Mouse (Mus musculus) neural tube, embryonic 14.5 days (tissue): Measurements from ENCODE around the gene Mtg2. TPM values are rescaled to one million over a fixed set of nuclear protein-coding genes. Genes with fewer than 3 reads are reported as not detected.
A peak's percentile ranks its signal among the peaks of the same experiment; 100 is the strongest.

Source experiments
- ATAC-seq: fragments of 200-750 bp; cut with Nextera tagmentation; 2 replicates; pipeline ENCODE4 v1.8.0; 2017; ENCODE audit warnings: low read depth, mild to moderate bottlenecking, moderate TSS enrichment, moderate library complexity
- H3K27ac ChIP-seq: fragments of 300-500 bp; sonication (generic); 2 replicates; pipeline ENCODE4 v1.5.1; 2014; ENCODE audit warnings: low read depth, mild to moderate bottlenecking, control low read depth, low read length, moderate library complexity, mixed read lengths
- H3K27me3 ChIP-seq: fragments of 300-500 bp; sonication (generic); 2 replicates; pipeline ENCODE4 v1.6.1; 2014; ENCODE audit warnings: low read length; ENCODE audit not compliant: control insufficient read depth, insufficient read depth
- H3K36me3 ChIP-seq: fragments of 300-500 bp; sonication (generic); 2 replicates; pipeline ENCODE4 v1.6.1; 2014; ENCODE audit warnings: low read length, mixed read lengths; ENCODE audit not compliant: control insufficient read depth, insufficient read depth
- H3K4me1 ChIP-seq: fragments of 300-500 bp; sonication (generic); 2 replicates; pipeline ENCODE4 v1.6.1; 2014; ENCODE audit warnings: low read length; ENCODE audit not compliant: control insufficient read depth, insufficient read depth
- H3K4me2 ChIP-seq: fragments of 300-500 bp; sonication (generic); 2 replicates; pipeline ENCODE4 v1.6.1; 2014; ENCODE audit warnings: mild to moderate bottlenecking, low read depth, low read length, control low read depth
- H3K4me3 ChIP-seq: fragments of 300-500 bp; sonication (generic); 2 replicates; pipeline ENCODE4 v1.5.1; 2014; ENCODE audit warnings: low read depth, low read length, control low read depth, mixed read lengths
- H3K9ac ChIP-seq: fragments of 300-500 bp; sonication (generic); replicated peaks from 2 replicates; pipeline ENCODE4 v1.6.1; 2014; ENCODE audit warnings: low read depth, mild to moderate bottlenecking, control low read depth, low read length, mixed read lengths
- H3K9me3 ChIP-seq: fragments of 300-500 bp; sonication (generic); 2 replicates; pipeline ENCODE4 v1.6.1; 2016; ENCODE audit warnings: low read length; ENCODE audit not compliant: control insufficient read depth
- WGBS: fragments of 180-500 bp; shearing (Covaris S2); extraction: QIAGEN DNeasy Blood & Tissue Kit; methylation state at CpG from one replicate; pipeline ENCODE4 v1.1.7; 2014; 5-methylcytosine and 5-hydroxymethylcytosine counted together
- polyA plus RNA-seq: library from polyadenylated mRNA; unstranded; fragments of >200 nt; fragmentation: Nextera tagmentation; extraction: Ambion mirVana; gene quantifications from 2 replicates; pipeline ENCODE4 v1.2.1, GENCODE M21; 2014

Mtg2 gene
- polyA plus RNA-seq, 1 experiment from 2014 or later: 34.2 TPM

- peak overlapping the region; percentile 85 for H3K4me3 ChIP-seq
- H3K36me3 ChIP-seq: no peaks in the 10 kb centered on the region
- no peaks in the 10 kb centered on the region for H3K9me3 ChIP-seq
- peak overlapping the region; percentile 78 for H3K9ac ChIP-seq
- WGBS: 2% methylated on average over 59 of the region's 68 CpGs
- peak; percentile 42 for ATAC-seq
- no peaks in the 10 kb centered on the region for H3K27me3 ChIP-seq
- H3K4me2 ChIP-seq: peak overlapping the region; percentile 97
- H3K4me1 ChIP-seq: peaks cover 26% of the 10 kb centered on the region
- peak overlapping the region; percentile 78 for H3K27ac ChIP-seq
These were observed 49.3 kb downstream of the Mtg2 start for GRCm38 (mm10) chr2:180119439-180120291.

GRCm38 (mm10) chr2:180120292-180120761 lies 49.9 kb downstream of the Mtg2 start:
- no peak for ATAC-seq
- peak overlapping the region; percentile 78; the same call in 1 of the 2 replicates for H3K9ac ChIP-seq
- no peaks in the 10 kb centered on the region for H3K9me3 ChIP-seq
- H3K4me3 ChIP-seq: peak overlapping the region; percentile 85
- no peaks in the 10 kb centered on the region for H3K36me3 ChIP-seq
- 71% methylated on average over 5 of the region's 5 CpGs for WGBS
- peaks cover 25% of the 10 kb centered on the region for H3K4me1 ChIP-seq
- H3K4me2 ChIP-seq: peak overlapping the region; percentile 97
- H3K27me3 ChIP-seq: no peaks in the 10 kb centered on the region
- H3K27ac ChIP-seq: no peak overlapping the region

GRCm38 (mm10) chr2:180124192-180124591 lies 53.8 kb downstream of the Mtg2 start:
- Histone ChIP-seq H3K36me3 (no peaks in the 10 kb centered on the region), H3K27me3 (no peaks in the 10 kb centered on the region), H3K4me1 (peaks cover 9% of the 10 kb centered on the region), H3K4me3 (no peak overlapping the region), H3K4me2 (no peak overlapping the region), H3K9me3 (no peaks in the 10 kb centered on the region), H3K9ac (no peak overlapping the region), H3K27ac (no peak overlapping the region)
- WGBS: 92% methylated on average over 2 of the region's 2 CpGs
- ATAC-seq: no peak

GRCm38 (mm10) chr2:180126195-180126594 lies 55.8 kb downstream of the Mtg2 start:
- Histone ChIP-seq H3K9ac (no peak overlapping the region), H3K9me3 (no peaks in the 10 kb centered on the region), H3K27ac (no peak overlapping the region), H3K4me3 (no peak overlapping the region), H3K27me3 (no peaks in the 10 kb centered on the region), H3K4me2 (no peak overlapping the region), H3K36me3 (no peaks in the 10 kb centered on the region), H3K4me1 (0 out of 2 replicates have a peak, but pooled peaks cover 2% of the 10 kb centered on the region)
- no peak for ATAC-seq
- WGBS: 17% methylated on average over 4 of the region's 4 CpGs

- Histone ChIP-seq H3K4me3 (no peak overlapping the region), H3K27me3 (no peaks in the 10 kb centered on the region), H3K4me1 (0 out of 2 replicates have a peak, but pooled peaks cover 2% of the 10 kb centered on the region), H3K36me3 (no peaks in the 10 kb centered on the region), H3K9me3 (no peaks in the 10 kb centered on the region), H3K4me2 (no peak overlapping the region), H3K9ac (no peak overlapping the region), H3K27ac (no peak overlapping the region)
- WGBS: 59% methylated on average over 1 of the region's 1 CpGs
- ATAC-seq: no peak
These were observed 57.3 kb downstream of the Mtg2 start for GRCm38 (mm10) chr2:180127675-180128074.

GRCm38 (mm10) chr2:180133231-180133630 lies 62.8 kb downstream of the Mtg2 start:
- ATAC-seq: no peak
- 99% methylated on average over 4 of the region's 4 CpGs for WGBS
- H3K27me3 ChIP-seq: no peaks in the 10 kb centered on the region

GRCm38 (mm10) chr2:180133911-180134310 lies 63.5 kb downstream of the Mtg2 start:
- 82% methylated on average over 3 of the region's 3 CpGs for WGBS

More at GRCm38 (mm10) chr2:180133231-180133630, 62.8 kb downstream of the Mtg2 start:
- H3K4me2 ChIP-seq: no peak overlapping the region
- no peaks in the 10 kb centered on the region for H3K36me3 ChIP-seq
- H3K9ac ChIP-seq: no peak overlapping the region
- no peak overlapping the region for H3K27ac ChIP-seq
- no peak overlapping the region for H3K4me3 ChIP-seq
- no peaks in the 10 kb centered on the region for H3K9me3 ChIP-seq
- H3K4me1 ChIP-seq: no peaks in the 10 kb centered on the region

GRCm38 (mm10) chr2:180135414-180135813 lies 65.0 kb downstream of the Mtg2 start:
- 85% methylated on average over 5 of the region's 5 CpGs for WGBS
- H3K9me3 ChIP-seq: no peaks in the 10 kb centered on the region
- H3K4me2 ChIP-seq: no peak overlapping the region
- H3K36me3 ChIP-seq: no peaks in the 10 kb centered on the region; the same call in 1 of the 2 replicates
- no peak overlapping the region for H3K4me3 ChIP-seq
- H3K4me1 ChIP-seq: no peaks in the 10 kb centered on the region
- H3K9ac ChIP-seq: no peak overlapping the region
- no peak for ATAC-seq
- H3K27me3 ChIP-seq: no peaks in the 10 kb centered on the region
- H3K27ac ChIP-seq: no peak overlapping the region

More at GRCm38 (mm10) chr2:180133911-180134310, 63.5 kb downstream of the Mtg2 start:
- H3K36me3 ChIP-seq: no peaks in the 10 kb centered on the region
- H3K4me3 ChIP-seq: no peak overlapping the region
- H3K4me2 ChIP-seq: no peak overlapping the region
- no peak for ATAC-seq
- H3K9ac ChIP-seq: no peak overlapping the region
- H3K27ac ChIP-seq: no peak overlapping the region
- no peaks in the 10 kb centered on the region for H3K9me3 ChIP-seq
- no peaks in the 10 kb centered on the region for H3K27me3 ChIP-seq
- no peaks in the 10 kb centered on the region for H3K4me1 ChIP-seq
